Mouse (Mus musculus) right cerebral cortex, adult 2 months (tissue): ENCODE data around the gene Gm13420.
"Not testable (repeated sequence)": the region's sequence is repeated elsewhere in the genome, so short reads cannot be mapped to it uniquely, and the experiment has no call there.

ENCODE experiments used
- DNase-seq, 2 experiments: peaks; one replicate each; pipeline ENCODE4 v3.0.0; 2021 to 2022; ENCODE audit warnings: low spot score in 2 of 2

Gm13420 gene

DNA sequence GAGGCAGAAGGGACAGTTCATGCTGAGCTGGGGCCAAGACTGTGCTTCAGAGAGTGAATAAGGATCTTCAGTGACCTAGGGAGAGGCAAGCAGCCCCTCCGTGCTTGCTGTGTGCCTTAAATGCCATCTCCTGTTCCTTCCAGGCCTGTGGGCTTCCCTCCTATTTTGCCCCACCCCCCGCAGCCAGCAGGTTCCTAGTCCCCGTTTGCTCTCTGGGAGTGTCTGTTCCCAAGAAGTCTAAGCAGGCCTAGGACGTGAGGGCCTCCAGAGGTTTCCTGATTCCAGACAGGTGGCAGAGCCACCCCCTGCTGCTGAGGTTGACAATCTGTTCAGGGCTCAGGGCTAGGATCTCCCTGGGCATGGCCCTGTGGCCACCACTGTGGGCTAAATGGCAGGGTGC, 12.7 kb downstream of the Gm13420 start:
- no peak for DNase-seq

DNA sequence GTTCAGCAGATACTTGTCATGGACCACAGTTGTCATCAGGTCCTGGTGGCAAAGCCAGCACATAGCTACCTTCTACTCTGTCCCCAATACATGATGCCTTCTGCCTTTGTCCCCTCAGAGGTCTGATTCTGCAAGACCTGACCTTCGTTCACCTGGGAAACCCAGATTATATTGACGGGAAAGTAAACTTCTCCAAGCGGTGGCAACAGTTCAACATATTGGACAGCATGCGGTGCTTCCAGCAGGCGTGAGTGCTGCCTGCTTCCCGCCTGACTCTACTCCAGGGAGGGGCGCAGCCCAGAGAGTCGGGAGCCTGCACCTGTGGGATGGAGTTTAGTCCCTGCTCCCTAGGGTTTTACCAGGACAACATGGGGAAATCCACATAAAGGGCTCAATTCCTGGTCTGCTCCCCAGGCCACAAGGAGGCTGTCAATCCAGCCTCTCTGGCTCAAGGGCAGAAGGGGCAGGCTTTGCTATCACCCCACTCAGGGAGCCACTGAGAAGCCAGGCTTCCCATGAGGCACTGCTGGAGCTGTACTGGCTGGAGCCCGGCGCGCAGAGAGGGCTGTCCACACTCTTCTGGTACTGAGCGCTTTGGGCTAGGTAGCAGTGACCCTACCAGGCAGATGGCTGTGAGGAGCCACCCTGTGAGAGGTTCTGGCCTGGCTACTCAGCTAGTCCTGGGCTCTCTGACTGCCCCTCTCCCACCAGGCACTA, 14.1 kb downstream of the Gm13420 start:
- DNase-seq = no peak

DNA sequence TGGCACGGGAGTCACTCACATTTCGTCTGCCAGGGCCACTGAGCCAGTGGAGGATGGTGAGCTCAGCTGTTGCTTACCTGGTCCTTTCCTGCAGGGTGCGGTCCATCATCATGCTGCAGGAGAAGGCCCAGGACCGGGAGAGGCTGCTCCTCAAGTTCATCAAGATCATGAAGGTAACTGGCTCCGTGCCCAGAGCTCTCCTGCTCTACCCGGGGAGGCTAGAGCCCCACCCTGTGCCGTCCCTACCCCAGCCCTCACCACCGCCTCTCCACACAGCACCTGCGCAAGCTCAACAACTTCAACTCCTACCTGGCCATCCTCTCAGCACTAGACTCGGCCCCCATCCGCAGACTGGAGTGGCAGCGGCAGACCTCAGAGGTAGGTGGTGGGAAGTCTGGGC, 15.8 kb downstream of the Gm13420 start:
- DNase-seq = no peak

DNA sequence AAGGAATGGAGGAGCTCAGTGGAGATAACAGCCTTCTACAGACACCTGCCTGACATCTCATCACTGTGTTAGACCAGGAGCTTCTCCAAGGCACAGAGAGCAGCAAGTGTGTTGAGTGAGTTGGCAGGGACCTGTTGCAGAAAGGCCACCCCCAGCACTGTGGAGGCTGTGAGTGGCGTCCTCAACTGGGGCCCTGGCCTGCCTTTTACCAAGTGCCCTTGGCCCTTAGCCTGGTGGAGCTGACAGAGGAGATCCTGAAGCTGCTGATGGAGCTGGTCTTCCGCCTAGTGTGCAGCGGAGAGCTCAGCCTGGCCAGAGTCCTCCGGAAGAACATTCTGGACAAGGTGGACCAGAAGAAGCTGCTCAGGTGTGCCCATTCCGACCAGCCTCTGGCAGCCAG, 18.1 kb downstream of the Gm13420 start:
- DNase-seq = no peak

DNA sequence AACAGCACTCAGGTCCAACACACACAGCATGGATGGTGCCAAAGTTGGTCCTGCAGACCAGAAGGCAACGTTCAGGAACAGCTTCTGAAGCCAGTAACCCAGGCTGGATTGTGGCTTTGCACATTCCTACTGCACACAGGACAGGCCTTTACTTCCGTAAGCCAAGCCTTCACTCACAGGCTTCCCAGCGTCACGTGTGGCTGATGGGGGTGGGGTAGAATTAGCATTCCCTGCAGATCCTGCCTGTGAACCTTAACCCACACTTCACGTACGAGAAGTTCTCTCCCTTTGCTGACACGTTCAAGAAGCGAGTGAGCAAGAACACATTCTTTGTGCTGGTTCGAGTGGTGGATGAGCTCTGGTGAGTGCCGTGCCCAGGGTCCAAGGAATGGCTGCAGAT, 18.9 kb downstream of the Gm13420 start:
- DNase-seq = no peak

DNA sequence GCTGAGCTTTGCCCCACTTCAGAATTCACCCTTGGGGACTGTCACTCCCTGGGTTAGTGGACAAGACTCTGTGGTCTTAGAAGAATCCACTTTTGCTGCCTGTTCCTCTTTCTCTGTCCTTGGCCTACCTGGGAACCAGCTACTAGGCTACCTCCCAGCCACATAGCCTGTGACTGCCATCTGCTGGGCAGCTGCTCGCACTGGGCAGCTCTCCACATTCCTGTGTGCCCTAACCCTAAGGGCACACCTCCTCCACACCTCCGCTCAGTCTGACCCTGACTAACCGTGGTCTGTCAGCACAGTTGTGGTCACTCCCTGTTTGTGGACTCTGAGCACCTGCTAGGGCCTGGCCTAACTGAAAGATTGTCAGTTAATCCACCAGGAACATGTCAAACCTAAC, 19.9 kb downstream of the Gm13420 start:
- DNase-seq = no peak

DNA sequence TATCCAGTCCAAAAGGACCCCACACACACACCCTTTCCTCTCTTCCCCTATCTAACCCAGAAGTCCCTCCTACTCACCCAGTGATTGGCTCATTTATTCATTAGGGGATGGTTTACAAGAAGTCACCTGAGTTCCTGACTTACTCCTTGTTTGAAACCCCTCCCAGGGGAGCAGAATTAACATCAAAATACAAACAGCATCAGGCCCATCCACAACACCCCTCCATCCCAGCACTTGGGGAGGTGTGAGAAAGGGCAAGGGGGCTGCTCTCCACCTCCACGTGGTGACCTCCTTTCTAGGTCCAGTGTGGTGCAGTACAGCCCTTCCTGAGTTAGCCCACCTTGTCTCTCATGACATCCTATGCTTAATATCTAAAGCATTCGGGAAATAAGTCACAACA, 22.0 kb downstream of the Gm13420 start:
- DNase-seq = no peak

DNA sequence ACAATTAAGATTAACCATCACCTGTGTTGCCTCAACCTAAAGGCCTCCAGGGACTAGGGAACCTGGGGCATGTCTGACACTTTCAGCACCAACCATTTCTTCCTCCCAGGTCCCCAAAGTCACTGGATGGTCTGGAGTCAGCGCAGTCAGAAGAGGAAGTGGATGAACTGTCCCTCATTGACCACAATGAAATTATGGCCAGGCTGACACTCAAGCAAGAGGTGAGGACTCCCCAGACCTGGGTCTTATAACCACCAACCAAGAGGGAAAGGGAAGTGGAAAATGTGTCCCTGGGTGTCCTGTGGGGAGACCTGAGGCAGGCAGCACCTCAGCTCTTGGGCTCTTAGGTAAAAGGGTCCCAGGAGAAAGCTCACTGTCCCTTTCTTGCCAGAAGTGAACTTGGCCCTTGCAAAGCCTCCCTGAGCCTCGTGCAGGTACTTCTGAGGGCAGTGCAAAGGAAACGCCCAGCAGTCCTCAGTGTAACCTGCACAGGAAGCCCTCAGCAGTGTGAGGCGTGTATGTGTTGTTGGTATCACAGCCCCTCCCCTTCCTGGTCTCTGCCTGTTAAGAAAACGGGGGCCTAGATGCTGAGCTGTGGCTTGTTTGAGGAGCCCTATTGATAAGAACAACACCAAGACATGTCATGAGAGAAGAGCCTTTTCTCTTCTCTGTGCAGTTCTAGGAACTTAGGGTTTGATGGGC, 26.7 kb downstream of the Gm13420 start:
- DNase-seq = no peak

DNA sequence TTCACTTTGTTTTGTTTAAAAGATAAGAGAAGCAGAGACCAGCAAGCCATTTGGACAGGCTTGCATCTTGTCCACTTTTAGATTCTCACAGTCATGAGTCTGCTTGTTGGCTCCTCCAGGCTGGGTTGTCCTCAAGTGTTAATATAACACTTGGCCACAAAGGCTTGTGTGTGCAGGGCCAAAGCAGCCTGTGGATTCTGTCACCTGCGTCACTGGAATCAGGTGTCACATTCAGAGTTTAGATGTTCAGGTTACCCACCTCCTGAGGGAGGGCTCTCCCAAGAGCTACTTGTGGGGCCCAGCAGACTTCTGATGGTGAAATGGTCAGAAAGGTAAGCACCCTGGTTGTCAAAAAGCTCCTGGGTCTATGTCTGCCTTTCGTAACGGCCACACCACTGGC, 28.4 kb downstream of the Gm13420 start:
- DNase-seq = no peak

DNA sequence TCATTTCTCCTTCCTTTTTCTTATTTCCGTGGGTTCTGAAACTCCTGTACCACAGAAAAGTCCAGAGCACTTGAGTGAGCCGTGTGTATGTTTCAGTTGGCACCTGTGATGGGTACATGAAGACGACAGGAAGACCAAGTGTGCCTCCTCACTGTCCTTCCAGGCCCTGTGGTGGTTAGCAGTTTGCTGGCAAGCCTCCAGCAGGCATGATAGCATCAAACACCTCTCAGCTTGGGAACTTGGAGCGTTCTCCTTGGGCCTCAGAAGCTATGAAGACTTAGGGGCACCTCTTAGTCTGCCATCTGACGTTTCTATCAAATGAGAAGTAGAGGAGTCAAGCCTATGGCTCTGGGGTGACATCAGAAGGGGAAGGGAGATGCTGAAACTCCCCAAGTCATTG, 32.9 kb downstream of the Gm13420 start:
- DNase-seq = no peak

DNA sequence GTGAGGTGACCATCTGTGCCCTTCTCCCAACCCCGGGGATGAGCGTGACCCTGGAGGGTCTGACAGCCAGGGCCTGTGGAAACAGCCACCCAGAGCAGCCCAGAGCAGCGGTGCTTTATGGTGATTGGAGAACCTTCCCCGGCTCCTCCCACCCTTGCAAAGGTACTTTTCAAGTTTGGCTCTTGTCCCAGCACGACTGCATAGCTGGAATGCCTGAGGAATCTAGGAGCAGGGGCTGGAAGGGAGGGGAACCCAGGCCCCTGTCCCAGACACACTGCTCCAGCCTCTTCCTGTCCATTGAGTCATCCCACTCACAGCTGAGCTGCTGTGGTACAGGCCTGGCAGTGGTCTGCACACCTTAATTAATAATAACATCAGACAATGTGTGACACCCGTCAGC, 34.8 kb downstream of the Gm13420 start:
- DNase-seq = peak in 1 of 2 experiments; percentile 27

DNA sequence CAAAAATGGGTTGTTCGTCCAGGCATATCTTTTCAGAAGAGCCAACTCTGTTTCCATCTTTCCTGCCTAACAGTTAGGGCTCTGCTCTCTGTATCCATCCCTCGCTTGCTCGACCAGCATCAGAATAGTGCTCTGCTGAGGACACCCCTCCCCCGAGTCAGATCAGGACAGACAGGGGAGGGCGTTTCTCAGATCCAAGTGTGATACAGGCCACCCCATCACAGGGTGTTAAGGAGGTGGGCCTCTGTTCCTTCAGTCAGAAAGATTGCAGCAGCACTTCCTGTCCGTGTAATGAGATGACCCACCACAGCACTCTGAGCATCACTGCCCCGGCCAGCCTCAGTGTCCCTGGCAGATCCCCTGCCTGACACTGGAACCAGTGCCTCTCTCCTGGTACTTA, 35.3 kb downstream of the Gm13420 start:
- DNase-seq = no peak

DNA sequence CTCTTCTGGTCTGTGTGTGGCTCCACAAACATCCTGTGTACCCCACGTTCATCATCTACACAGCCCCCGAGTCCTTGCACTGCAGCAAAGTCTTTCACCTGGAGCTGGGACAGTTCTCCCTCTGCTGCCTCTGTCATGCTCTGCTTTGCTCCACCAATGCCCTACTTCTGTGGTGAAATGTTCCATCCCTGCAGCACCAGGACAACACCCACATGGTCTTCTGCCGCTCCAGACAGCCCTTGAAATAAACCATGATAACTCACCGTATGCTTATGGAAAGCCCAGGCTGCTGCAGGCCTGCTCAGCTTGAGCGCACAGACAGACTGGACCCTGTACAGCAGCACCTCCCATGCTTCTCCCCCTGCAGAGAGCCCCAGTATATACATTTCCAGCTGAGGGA, 37.4 kb downstream of the Gm13420 start:
- peak; percentile 36 to 42 for DNase-seq

DNA sequence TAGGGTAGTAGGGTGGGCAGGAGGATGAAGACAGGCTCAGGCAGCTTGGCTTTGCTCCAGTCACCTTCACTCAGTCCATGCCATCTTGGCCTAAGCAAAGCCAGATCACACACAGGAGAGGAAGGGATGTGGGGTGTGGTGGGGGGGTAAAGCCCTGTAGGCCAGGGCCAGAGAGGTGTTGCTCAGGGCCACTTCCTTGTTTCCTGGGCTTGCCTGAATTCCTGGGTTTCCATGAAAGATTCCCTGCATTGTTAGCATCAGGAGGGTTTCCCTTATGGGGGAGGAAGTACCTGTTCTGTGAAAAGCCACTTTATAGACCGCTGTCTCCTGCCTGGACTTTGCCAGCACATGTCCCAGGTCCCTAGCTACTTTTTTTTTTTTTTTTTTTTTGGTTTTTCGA, 38.0 kb downstream of the Gm13420 start:
- DNase-seq = no peak

DNA sequence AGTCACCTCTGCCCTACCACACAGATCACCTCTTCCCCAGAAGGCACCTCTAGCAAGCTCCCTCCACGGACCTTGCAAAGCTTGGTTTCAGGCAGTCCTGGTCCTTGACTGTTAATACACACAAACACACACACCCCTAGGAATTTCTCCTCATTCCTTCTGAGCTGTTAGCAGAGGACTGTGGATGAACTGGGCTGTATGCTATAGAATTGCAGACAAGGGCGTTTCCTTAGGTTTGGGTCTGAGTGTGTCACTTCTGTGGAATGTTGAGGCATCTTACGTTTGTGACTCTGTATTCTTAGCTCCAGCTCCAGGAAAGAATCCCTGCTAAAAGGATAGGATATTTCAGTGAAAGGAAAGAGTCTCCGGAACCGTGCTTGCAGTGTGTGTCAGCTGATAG, 39.6 kb downstream of the Gm13420 start:
- DNase-seq = no peak

DNA sequence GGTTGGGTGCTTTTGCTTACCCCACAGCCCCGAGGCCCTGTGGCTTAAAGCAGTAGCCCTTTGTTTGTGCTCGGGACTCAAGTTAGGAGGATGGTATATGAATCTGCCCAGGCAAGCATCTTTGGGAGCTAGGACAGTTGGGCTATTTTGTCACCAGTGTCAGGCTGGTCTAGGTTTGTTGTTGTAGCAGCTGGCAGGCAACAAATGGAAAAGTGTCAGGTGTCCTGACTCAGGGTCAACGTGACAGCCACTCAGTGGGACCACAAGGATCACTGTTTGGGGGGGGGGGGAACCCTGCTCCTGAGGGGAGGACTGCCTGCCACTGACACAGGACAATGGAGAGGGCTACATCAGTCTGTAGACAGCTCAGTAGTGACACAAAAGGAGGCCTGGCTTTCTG, 40.4 kb downstream of the Gm13420 start:
- DNase-seq = no peak

DNA sequence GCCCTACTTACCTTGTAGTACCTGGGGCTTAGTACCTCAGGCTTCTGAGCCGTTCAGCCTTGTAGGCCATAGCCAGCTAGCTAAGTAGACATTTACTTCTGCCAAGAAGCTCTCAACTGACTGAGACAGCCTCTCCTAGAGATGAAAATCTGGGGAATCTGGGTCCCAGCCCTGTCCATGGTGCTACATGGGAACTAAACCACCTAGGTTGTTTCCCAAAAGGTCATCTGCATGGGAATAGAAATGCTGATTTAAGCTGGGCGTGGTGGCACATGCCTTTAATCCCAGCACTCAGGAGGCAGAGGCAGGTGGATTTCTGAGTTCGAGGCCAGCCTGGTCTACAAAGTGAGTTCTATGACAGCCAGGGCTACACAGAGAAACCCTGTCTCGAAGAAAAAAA, 43.3 kb downstream of the Gm13420 start:
- not testable (repeated sequence) for DNase-seq

DNA sequence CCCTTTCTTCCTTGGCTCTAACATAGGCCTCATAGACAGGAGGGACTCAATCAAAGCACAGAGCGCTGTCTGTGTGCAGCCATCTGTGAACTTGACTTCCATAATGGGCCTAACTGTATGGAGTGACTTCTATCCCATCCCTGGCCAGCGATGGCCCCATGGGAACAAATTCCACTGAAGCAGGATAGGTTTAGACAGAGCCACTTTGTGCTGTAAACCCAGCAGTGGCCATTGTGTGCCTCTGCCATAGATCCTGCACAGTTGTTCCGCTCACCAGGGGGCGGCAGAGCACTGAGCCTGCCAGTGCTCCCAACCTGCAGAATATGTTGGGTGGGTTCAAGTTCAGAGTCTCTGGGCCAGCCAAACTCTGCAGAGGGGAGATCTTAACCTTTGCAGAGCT, 43.8 kb downstream of the Gm13420 start:
- DNase-seq = no peak

DNA sequence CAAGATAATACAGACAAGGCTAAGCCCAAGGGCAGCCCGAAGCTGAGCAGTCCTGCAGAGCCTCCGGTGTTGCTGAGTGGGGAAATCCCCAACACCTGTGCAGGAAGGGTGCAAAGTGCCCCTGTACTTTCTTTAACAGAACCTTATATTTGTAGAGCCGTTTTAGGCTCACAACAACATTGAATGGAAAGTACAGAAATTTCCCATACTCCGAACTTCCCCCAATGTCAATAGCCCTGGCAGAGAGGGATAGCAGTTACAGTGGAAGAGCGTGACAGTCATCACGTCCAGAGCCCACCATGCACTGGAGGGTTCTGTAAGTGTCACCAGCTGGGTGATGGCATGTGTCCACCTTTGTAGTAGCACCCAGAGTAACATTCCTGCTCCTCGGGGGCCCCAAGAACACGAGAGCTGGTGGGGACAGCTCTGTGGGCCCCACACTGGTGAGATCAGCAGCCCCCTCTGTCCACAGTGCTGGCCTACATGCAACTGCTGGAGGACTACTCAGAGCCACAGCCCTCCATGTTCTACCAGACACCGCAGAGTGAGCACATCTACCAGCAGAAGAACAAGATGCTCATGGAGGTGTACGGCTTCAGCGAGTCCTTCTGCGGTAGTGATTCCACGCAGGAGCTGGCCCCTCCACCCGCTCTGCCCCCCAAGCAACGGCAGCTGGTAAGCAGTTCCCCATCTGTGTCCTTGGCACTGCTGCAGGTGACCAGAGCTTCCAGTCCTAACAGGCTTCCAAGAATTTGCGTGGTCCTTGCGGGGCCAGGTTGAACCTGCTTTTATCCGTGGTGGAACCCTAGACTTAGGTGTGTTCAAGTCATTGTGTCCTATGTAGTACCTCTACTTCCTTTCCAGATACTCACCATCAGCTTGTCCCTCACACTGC, 44.5 kb downstream of the Gm13420 start:
- no peak for DNase-seq

DNA sequence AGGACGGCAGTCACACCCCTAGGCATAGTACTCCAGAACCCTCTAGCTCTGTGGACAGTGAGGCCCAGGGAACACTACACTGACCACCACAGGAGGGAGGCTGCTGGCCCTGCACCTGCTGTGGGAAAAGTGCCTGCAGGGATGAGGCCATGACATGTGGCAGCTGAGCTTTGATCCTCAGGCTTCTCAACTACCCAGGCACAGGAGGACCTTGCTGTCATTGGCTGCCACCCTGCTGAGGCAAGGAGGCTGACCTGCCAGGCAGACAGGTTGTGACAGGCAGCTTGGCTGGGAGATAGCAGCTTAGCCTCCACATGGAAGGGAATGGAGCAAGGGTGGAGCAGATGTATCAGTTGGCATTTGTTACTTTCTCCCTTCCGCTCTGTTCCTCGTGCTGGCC, 46.0 kb downstream of the Gm13420 start:
- no peak for DNase-seq

DNA sequence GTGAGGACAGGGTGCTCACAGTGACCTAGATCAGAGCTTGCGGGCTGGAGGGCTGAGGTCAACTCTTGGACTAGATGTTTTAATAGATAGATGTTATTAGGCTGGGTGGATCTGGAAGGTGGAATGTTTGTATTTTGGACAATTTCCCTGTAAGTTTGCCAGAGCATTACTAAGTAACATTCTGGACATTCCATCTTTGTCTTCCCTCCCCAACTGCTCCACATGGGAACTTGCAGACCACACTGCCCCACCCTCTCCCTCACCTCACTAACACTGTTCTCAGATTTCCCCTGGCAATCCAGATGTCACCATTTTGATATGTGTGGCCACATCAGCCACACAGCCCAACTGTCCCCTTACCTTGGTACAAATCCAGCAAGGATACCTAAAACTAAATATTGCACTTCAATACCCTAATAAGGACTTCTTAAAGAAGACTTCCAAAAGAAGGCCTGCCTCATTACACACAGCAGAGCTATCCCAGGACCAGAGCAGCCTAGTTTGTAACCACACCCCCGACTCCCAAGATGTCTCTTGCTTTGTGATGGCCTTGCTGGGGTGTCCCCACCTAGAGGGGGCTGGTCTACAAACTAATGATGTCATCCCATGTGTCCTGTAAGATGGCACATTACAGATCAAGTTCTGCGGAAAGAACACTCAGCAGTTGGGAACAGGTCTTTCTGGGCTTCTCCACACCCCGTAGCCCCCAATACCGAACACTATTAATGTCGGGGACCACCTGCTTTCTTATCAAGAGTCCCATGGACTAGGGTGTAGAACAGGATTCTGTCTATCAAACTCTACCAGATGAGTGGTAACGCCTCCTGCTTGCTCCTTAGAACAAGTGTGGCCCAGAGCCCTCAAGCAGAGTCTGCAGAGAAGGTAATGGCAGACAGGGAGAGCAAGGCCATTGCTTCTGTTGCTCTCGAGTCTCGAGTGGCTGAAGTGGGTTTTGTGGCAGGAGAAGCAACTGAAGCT, 48.1 kb downstream of the Gm13420 start:
- no peak for DNase-seq
